Mouse (Mus musculus): Measurements from ENCODE around the gene Clns1a.

DNA sequence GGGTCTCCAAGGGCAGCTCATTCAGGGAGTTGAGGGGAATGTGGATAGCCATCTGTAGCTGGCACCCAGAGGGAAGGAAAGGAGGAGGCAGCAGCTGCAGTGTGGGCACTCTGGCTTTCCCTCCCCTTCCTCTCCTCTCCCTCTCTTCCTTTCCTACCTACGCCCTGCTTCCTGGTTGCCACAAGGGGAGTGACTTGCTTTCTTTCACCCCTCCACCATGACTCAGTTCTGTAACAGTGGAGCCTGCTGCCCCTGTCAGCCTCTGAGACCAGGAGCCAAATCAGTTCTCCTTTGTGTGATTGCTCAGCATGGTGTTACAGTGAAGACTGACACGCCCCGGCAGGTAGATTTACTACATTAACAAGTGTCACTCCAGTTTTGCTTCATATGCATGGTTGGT is 12.8 kb downstream of the Clns1a start:
- TF ChIP-seq CTCF (IDR thresholded peaks at IDR 0.05; ENCODE audit: extremely low read depth, insufficient read length, insufficient replicate concordance, low read depth, low read length) (no peak), POLR2A (IDR thresholded peaks at IDR 0.05; ENCODE audit: low read depth, low read length) (no peak)

Measured in small intestine, adult 2 months (tissue).